9 mouse cellular contexts compared by ENCODE assay signal in the genomic region with DNA sequence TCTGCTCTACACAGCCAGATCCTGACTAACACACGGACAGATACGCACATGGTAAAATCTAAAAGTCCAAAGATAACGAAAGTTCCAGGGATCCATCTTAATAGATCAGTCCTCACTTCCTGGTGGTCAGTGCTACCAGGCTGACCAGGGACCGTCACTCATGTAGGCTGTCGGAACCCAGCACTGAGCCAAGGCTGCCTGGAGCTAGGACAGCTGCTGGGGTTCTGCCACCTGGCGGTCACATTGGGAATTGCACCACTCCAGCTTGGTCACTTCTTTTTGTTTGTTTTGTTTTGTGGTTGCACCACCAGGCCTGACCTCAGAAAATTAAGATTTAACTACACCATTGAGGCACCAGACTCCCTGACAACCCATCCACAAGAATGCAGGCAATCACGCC. TPM values are rescaled to one million over a fixed set of nuclear protein-coding genes. Genes with fewer than 3 reads are reported as not detected.
DNase-seq lines count a peak whose midpoint lies in the region; ATAC-seq and TF ChIP-seq lines count a peak whose summit lies in the region.
"Had no signal": no experiment of that assay in that cellular context is flagged by ENCODE, and none has a peak within 500 bp of the region (broad histone marks: within the 10 kb centered on the region; RNA-seq: fewer than 3 reads in every experiment).

No protein-coding gene starts in this region.

- WGBS in limb, embryonic 10.5 days, result 42% methylated on average over 7 of the region's 7 CpGs
- WGBS in olfactory bulb, adult 2 months, result 48% methylated on average over 7 of the region's 7 CpGs

- no peaks in the 10 kb centered on the region for H3K9me3 ChIP-seq in ES-E14 (ENCODE audit: control insufficient read depth, insufficient read depth, low read depth, low read length)
- H3K9me3 ChIP-seq in limb, embryonic 10.5 days (replicated peaks), result no peaks in the 10 kb centered on the region
- H3K9me3 ChIP-seq: limb, embryonic 13.5 days had no signal

- no peaks in the 10 kb centered on the region for H3K4me1 ChIP-seq in ES-E14 (ENCODE audit: control insufficient read depth in 2 of 2, insufficient read depth in 2 of 2, low read length in 2 of 2, poor library complexity in 1 of 2)
- peaks cover 35% of the 10 kb centered on the region for H3K4me1 ChIP-seq in limb, embryonic 10.5 days
- H3K4me1 ChIP-seq in olfactory bulb, adult 2 months (ENCODE audit: control insufficient read depth, insufficient read depth, low read length), result 0 out of 2 replicates have a peak, but pooled peaks cover 2% of the 10 kb centered on the region

- H3K27ac ChIP-seq in left cerebral cortex, adult 2 months, result no peak overlapping the region
- no peak overlapping the region for H3K27ac ChIP-seq in ES-E14 (ENCODE audit: insufficient read depth, low read depth, low read length, poor library complexity, severe bottlenecking)
- no peak overlapping the region for H3K27ac ChIP-seq in gastrocnemius, adult 2 months
- no peak overlapping the region for H3K27ac ChIP-seq in limb, embryonic 10.5 days
- H3K27ac ChIP-seq in olfactory bulb, adult 2 months (ENCODE audit: insufficient read depth, low read depth, low read length), result no peak overlapping the region
- H3K27ac ChIP-seq: limb, embryonic 13.5 days had no signal

- no peak for TF ChIP-seq POLR2A in olfactory bulb, adult 2 months (IDR thresholded peaks at IDR 0.05; ENCODE audit: insufficient read depth, low read depth, low read length)

- peak; percentile 97 for TF ChIP-seq CTCF in left cerebral cortex, adult 2 months (IDR thresholded peaks at IDR 0.05)
- peak; percentile 96 for TF ChIP-seq CTCF in gastrocnemius, adult 2 months (IDR thresholded peaks at IDR 0.05)
- peak; percentile 93 for TF ChIP-seq CTCF in olfactory bulb, adult 2 months (IDR thresholded peaks at IDR 0.05; ENCODE audit: insufficient read depth, low read depth, low read length)

- no peak overlapping the region for H3K9ac ChIP-seq in ES-E14 (ENCODE audit: insufficient read depth, low read depth, low read length, poor library complexity, severe bottlenecking)
- H3K9ac ChIP-seq: limb, embryonic 13.5 days had no signal

- peak; percentile 51; the same call in 1 of the 2 replicates for ATAC-seq in cerebellum, adult (ENCODE audit: insufficient number of reproducible peaks, low FRiP score, low TSS enrichment)
- ATAC-seq in inflammation-experienced regulatory T-cells, adult 6 months, result no peak

- H3K4me3 ChIP-seq in left cerebral cortex, adult 2 months, result no peak overlapping the region
- no peak overlapping the region for H3K4me3 ChIP-seq in ES-E14 (ENCODE audit: insufficient read depth in 1 of 2, low read depth in 1 of 2, low read length in 2 of 2, poor library complexity in 1 of 2, severe bottlenecking in 1 of 2)
- no peak overlapping the region for H3K4me3 ChIP-seq in gastrocnemius, adult 2 months
- no peak overlapping the region for H3K4me3 ChIP-seq in limb, embryonic 10.5 days
- no peak overlapping the region for H3K4me3 ChIP-seq in olfactory bulb, adult 2 months (ENCODE audit: insufficient read depth, low read depth, low read length)
- H3K4me3 ChIP-seq: limb, embryonic 13.5 days had no signal

- intact Hi-C loops in left cerebral cortex, adult 2 months (cut with DNase I), result loop anchor here (10.0 kb wide), 1 partner anchor 337 kb away; no protein-coding TSS in a partner anchor
- intact Hi-C loops in gastrocnemius, adult 2 months (cut with DNase I), result loop anchor here (10.0 kb wide), 1 partner anchor 337 kb away; no protein-coding TSS in a partner anchor

- no peaks in the 10 kb centered on the region for H3K36me3 ChIP-seq in ES-E14 (ENCODE audit: control insufficient read depth, insufficient read depth, low read length, poor library complexity, severe bottlenecking)
- no peaks in the 10 kb centered on the region for H3K36me3 ChIP-seq in limb, embryonic 10.5 days
- H3K36me3 ChIP-seq: limb, embryonic 13.5 days had no signal

- in situ Hi-C loops in ES-E14 (cut with MboI; ENCODE audit: low sequenced_read_pairs in 2 of 2, unreplicated experiment in 2 of 2), result loop anchor here (5.0 to 10.0 kb wide), 2 partner anchors 177 to 180 kb away; no protein-coding TSS in a partner anchor

- peaks cover 37% of the 10 kb centered on the region for H3K27me3 ChIP-seq in limb, embryonic 10.5 days (ENCODE audit: low read depth, poor library complexity, severe bottlenecking)

- peak; percentile 34 to 51 for DNase-seq in left cerebral cortex, adult 2 months (ENCODE audit: extremely low spot score in 1 of 2, low spot score in 2 of 2)
- DNase-seq in left cerebral cortex, adult 11 months (ENCODE audit: low spot score), result no peak
- peak; percentile 39 for DNase-seq in ES-E14 (ENCODE audit: low read depth, low spot score)
- DNase-seq in gastrocnemius, adult 2 months, result peak; percentile 75
- DNase-seq in limb, embryonic 10.5 days (ENCODE audit: low spot score), result peak; percentile 84

TF ChIP-seq in ES-E14, 5 proteins besides CTCF, POLR2A, EP300 and RAD21:
- TF ChIP-seq CHD2 (IDR thresholded peaks at IDR 0.05; ENCODE audit: low read depth, low read length), result no peak
- no peak for TF ChIP-seq HCFC1 (IDR thresholded peaks at IDR 0.05; ENCODE audit: borderline replicate concordance, insufficient read depth, low read length)
- no peak for TF ChIP-seq MAFK (IDR thresholded peaks at IDR 0.05; ENCODE audit: insufficient read depth, low read depth, low read length)
- TF ChIP-seq ZC3H11A (IDR thresholded peaks at IDR 0.05; ENCODE audit: borderline replicate concordance, low read depth, low read length), result no peak
- no peak for TF ChIP-seq ZNF384 (IDR thresholded peaks at IDR 0.05; ENCODE audit: low read depth, low read length)

RNA-seq across cellular contexts. Expression of a gene that starts 14.6 kb away (rescaled TPM):
- total RNA-seq in left cerebral cortex, adult 2 months (2021), result 10 to 100 TPM; 12.8 to 17.8 TPM
- 1.8 and 3.2 TPM in 2 replicates for total RNA-seq in ES-E14 (2012; rRNA removed)
- total RNA-seq in gastrocnemius, adult 2 months (2021), result 10 to 100 TPM in 1 of 2 experiments, 1 to 10 TPM in 1; 6.6 to 17.8 TPM
- polyA plus RNA-seq in limb, embryonic 10.5 days (2016; fragmentation: Nextera tagmentation; extraction: Ambion mirVana), result 4.1 and 7.2 TPM in 2 replicates
- polyA plus RNA-seq in olfactory bulb, adult 2 months (2012; ENCODE audit: insufficient read depth, insufficient read length, low replicate concordance, missing spikeins), result not detected in 2 replicates
- 100 to 1,000 TPM; 528 to 940 (median 825) TPM for polyA plus RNA-seq in inflammation-experienced regulatory T-cells, adult 6 months (2017; shearing (Covaris generic))
